Mouse (Mus musculus) R1 (cell line): Measurements from ENCODE around the gene Psmc3ip.
A peak's percentile ranks its signal among the peaks of the same experiment; 100 is the strongest.

ENCODE experiments used
- DNase-seq: peaks from one replicate; pipeline ENCODE4 v3.0.0-alpha.2; 2018; ENCODE audit warnings: low read depth, low spot score

Gene Psmc3ip

DNA sequence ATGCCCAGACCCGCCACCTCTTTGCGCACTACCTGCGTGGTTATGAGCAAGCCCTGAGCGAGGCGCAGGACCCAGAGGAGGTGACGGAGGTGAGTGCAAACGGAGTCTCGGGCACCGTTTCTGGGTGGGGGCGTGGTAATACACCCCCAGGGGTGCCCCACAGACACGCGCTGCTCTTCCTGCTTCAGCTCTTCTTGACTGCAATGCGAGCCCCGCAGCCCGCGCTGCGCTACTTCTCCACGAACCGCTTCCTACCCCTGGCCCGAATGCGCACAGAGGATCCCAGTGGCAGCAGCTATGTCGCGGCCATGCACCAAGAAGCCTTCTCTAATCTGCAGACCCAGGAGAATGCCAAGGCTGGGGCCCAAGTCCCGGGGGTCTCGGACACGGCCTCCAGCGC, 15.5 kb downstream of the Psmc3ip start:
- peak; percentile 46 for DNase-seq

GRCm38 (mm10) chr11:101078121-101078520, 17.1 kb downstream of the Psmc3ip start, which contains the start of gene Hsd17b1:
Hsd17b1 (plus strand) TSS chr11:101078411.
- no peak for DNase-seq

GRCm38 (mm10) chr11:101071810-101072428, 23.3 kb downstream of the Psmc3ip start:
- DNase-seq = no peak

DNA sequence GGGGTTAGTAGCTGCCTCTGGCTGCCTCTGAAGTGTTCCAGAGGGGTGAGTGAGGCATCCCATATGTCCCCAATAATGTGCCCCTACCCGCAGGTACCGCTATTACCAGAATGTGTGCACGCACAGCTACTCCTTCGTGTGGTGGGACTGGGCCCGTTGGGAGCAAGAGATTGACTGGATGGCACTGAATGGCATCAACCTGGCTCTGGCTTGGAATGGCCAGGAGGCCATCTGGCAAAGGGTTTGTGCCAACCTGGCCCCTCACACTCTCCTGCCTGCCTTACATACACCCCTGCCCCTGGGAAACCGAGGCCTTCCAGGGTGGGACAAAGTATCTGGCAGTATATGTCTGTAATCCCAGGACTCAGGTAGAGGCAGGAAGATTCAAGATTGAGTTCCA, 24.2 kb downstream of the Psmc3ip start:
- DNase-seq = no peak

DNA sequence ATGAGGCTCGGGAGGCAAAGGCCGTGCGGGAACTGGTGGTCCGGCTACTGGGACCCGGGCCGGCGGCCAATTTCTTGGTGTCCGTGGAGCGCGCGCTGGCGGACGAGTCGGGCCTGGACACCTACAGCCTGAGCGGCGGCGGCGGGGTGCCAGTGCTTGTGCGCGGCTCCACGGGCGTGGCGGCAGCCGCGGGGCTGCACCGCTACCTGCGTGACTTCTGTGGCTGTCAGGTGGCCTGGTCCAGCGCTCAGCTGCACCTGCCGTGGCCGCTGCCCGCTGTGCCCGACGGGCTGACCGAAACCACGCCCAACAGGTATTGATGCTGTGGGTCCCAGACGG, 25.1 kb downstream of the Psmc3ip start:
- DNase-seq = no peak

GRCm38 (mm10) chr11:101069391-101070188, 25.6 kb downstream of the Psmc3ip start, which contains the start of gene Naglu:
Naglu (plus strand) TSS chr11:101070012.
- DNase-seq = peak; percentile 84

DNA sequence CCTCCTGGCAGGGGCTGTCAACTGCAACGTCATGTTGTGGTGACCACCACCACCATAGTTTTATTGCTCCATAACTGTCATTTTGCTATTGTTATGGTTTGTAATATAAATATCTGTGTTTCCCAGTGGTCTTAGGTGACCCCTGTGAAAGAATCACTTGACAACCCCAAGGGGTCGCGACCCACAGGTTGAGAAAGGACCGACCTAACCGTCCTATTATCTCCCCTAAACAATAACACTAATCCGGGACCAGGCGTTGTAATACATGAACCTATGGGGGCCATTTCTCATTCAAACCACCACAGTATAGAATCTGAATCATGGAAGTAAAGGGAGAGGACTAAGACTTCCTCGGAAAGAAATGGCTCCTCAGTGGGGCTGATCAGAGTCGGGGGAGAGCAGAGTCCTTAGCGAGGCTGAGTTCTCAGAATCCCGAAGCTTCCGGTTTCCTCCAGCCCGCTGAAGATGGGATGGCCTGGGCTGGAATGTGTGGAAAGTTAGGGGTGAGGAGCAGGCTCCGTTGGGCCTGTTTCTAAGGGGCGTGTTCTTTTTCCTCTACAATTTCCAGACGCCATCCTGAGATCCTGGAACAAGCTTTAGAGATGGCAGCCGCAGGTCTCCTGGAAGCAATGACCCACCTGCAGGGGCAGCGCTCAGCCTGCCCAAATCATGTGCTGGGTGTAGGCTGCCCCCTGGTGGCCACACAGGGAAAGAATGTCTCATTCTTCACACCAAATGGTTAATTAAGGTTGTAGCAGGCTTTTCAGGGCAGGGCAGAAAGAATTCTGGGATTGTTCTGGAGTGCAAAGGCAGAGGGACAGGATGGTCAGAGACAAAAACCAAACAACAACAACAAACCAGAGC, 28.5 kb downstream of the Psmc3ip start:
- peak; percentile 92 for DNase-seq

DNA sequence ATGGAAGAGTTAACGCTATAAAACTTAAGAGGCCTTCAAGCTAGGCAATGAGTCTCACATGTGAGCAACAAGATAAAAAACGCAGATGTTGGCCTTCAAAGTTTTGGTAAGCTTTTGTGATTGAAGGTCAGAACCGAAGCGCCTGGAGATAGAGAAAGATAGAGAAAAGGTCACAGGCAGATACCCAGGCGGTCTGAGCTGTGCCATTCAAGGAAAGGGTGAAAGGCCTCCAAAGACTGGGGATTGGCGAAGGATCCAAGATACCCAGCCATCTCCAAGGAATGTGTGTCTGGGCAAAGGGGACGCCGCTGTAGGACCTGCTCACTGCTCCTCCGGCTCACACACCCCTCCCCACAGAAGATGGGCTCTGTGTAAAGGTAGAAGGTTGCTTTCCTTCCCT, 30.2 kb downstream of the Psmc3ip start:
- no peak for DNase-seq

DNA sequence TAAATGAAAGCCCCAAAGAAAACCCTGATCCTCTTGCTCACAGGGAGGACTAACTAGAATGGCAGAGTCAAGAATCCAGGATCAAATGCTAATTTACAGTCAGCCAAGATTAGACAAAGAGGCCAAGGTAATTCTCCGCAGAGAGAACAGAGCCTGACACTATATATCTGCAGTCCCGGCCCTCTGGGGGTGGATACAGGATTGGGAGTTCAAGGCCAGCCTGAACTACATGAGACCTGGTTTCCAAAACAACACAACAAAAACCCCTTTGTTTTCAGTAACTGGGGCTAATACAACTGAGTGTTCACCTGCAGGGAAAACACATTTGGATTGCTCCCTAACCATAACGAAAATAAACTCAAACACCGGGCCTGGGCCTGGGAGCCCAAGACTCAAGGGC, 30.8 kb downstream of the Psmc3ip start:
- DNase-seq = peak; percentile 58

DNA sequence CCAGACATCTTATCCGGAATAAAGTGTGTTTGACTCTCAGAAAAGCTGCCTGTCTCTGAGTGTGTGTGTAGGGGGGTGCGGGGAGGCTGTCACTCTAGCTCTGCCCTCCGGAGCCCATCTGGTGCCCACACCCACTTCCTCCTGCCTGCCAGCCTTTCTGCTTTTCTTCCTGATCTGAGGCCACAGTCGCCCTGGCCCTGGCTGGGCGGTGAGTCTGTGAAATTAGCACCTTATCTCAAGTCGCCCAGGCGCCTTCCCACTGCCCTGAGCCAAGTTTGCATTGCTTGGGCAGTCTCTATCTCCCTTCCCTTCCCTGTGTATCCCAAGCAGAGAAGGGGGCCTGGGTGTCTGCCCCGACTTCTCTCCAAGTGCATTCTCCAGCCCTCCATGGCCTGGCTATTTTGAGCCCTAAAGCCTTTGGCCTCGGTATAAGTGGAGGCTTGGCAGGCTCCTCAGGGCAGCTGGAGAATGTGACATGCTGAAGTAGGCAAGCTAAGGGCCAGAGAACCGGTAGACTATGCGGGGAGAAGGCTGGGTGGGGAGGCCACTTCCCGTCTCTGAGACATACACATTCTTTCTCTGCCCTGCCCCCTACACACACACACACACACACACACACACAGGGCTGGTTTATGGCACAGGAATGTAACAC, 31.4 kb downstream of the Psmc3ip start:
- DNase-seq = peak; percentile 54

DNA sequence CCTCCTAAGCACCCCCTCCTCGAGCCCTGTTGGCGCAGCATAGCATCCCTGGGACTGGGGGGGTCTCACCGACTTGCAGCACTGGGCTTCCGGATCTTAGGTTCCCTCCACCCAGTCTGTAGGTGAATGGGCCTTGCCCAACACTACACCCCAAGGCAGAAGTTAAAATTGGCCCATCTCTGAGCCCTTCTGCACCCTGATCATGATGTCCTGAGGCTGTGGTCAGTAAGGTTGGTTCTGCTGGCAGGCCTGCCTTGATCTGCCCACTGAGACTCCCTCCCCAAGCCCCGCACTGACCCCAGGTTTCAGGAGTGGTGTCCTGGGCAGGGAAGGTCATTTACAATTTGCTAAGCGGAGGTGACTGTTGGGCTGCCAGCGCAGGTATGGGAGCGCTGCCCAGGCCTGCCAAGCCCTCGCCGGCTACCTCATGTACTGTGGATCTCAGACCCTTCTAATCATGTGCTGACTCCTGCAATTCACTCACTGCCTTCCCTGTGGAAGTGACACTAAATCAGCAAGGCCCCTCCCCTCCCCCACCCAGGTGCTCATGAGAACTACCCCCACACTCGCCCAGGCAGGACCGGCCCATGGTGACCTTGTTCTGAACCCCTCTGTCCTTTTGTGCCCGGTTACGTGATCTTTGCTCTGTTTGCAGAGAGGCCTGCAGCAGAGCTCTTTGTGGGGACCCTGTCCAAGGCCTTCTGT, 32.1 kb downstream of the Psmc3ip start:
- no peak for DNase-seq

GRCm38 (mm10) chr11:101062165-101062884, 32.9 kb downstream of the Psmc3ip start:
- no peak for DNase-seq

GRCm38 (mm10) chr11:101061049-101061448, 34.2 kb downstream of the Psmc3ip start:
- DNase-seq = no peak

DNA sequence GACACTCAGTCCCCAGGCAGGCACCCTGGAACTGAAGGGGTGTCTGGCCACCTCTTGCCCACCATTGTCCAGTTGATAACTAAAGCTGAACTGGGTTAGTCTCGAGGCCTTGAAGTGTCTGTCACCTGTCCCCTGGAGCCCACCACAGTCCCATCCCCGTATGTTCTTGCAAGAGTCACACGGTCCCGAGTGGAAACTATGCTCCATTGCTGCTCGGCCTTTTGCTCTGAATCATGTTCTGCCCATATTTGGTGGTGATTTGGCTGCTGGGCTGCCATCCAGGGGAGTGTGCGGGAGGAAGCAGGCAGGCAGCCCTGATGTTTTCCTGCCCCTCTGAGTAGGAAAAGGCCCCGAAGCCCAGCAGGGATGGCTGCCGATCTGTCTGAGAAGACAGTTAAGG, 35.1 kb downstream of the Psmc3ip start:
- no peak for DNase-seq

GRCm38 (mm10) chr11:101059473-101059872, 35.8 kb downstream of the Psmc3ip start:
- DNase-seq = no peak

DNA sequence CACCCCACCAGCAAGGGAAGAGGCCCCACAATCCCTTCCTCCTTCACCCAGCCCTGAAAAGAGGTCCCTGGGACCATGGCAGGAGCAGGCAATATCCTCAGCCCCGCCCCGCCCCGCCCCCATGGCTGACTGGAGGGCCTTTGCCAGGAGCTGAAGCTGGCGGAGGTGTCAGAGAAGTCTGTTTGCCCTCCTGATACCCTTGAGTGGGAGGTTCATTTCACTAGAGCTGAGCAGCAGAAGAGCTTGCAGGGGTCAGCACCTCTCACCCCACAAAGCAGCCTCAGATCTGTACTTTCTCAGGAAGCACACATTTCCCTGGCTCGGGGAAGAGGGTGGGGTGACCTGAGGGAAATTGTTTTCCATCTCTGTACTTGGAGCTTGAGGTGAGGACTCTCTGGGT, 36.5 kb downstream of the Psmc3ip start:
- no peak for DNase-seq

DNA sequence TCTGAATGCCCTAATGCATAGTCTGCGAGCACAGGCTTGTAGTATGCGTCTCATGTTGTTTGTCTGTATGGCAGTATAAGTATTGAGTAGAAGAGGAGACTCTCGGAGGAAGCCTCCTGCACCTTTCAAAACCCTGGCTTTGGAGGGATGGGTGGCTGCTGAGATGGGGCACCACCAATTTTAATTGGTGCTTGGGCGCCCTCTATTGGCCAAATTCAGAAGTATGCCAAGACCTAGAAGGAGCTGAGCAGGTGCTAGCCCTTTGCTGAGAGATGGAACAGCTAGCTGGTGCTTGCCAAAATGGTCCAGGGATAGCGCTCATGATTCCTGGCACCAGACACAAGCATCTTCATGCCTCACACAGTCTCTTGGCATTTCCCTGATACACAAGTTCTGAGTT, 37.4 kb downstream of the Psmc3ip start:
- peak; percentile 76 for DNase-seq

DNA sequence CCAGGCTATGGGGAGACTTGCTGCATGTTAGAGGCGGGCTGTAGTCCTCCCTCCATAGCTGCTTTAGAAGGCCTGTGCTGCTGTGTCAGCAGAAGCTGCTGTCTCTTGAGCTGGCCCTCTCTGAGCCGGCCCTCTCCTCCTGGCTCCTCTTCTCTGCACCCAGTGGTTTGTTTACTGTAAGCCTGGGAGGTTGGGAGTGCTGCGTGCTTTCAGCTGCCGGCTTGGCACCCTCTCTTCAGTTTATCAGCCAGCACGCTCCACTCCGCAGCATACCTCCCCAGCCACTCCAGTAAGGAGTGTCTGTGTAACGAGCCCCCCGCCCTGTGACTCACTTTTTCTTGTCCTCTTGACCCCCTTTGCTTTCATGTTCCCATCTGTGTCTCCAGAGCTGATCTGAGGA, 38.4 kb downstream of the Psmc3ip start:
- DNase-seq = no peak

- DNase-seq = no peak
Observed at GRCm38 (mm10) chr11:101055418-101055817, 39.8 kb downstream of the Psmc3ip start.

DNA sequence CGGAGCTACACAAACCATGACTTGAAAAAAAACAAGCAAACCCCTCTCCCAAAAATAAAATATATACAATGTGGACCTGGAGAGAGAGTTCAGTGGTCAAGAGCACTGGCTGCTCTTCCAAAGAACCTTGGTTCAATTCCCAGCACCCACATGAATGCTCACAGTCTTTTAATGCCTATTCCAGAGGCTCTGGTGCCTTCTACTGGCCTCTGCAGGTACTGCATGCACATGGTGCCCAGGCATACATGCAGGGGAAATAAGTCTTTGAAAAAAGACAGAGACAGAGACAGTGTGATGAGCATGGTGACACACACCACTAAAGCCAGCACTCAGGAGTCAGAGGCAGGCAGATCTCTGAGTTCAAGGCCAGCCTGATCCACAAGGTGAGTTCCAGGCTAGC, 41.3 kb downstream of the Psmc3ip start:
- peak; percentile 77 for DNase-seq
